Mouse (Mus musculus): ENCODE measurements around the gene Prr19. TPM values are rescaled to one million over a fixed set of nuclear protein-coding genes. Genes with fewer than 3 reads are reported as not detected.

Prr19 gene
- polyA plus RNA-seq, 1 experiment from 2014 or later = 0.13 TPM

GRCm38 (mm10) chr7:25297454-25298325 lies 3.5 kb upstream of the Prr19 start, which contains the start of gene Pafah1b3:
Pafah1b3 (minus strand) TSS chr7:25297986.
- H3K9me3 ChIP-seq (ENCODE audit: control insufficient read depth, low read length) = no peaks in the 10 kb centered on the region
- ATAC-seq (ENCODE audit: low read depth) = peak; percentile 93
- H3K4me2 ChIP-seq (ENCODE audit: low read depth, low read length) = peak within 1 kb of the TSS; percentile 91
- H3K36me3 ChIP-seq (ENCODE audit: control insufficient read depth, insufficient read depth, low read length) = peaks cover 16% of the 10 kb centered on the region
- peak within 1 kb of the TSS; percentile 89 for H3K9ac ChIP-seq (ENCODE audit: low read length)
- peak within 1 kb of the TSS; percentile 89 for H3K4me3 ChIP-seq (ENCODE audit: low read length)
- no peaks in the 10 kb centered on the region for H3K27me3 ChIP-seq (ENCODE audit: control insufficient read depth, insufficient read depth, low read depth, low read length)
- H3K4me1 ChIP-seq (replicated peaks; ENCODE audit: control insufficient read depth, insufficient read depth, low read length) = peaks cover 12% of the 10 kb centered on the region
- peak within 1 kb of the TSS; percentile 97 for H3K27ac ChIP-seq (ENCODE audit: low read length)
- under 1% methylated on average over 49 of the region's 52 CpGs for WGBS

- WGBS = 51% methylated on average over 9 of the region's 9 CpGs
- no peak overlapping the region for H3K4me3 ChIP-seq (ENCODE audit: low read length)
- no peaks in the 10 kb centered on the region for H3K36me3 ChIP-seq (ENCODE audit: control insufficient read depth, insufficient read depth, low read length)
- no peaks in the 10 kb centered on the region for H3K9me3 ChIP-seq (ENCODE audit: control insufficient read depth, low read length)
- H3K4me1 ChIP-seq (replicated peaks; ENCODE audit: control insufficient read depth, insufficient read depth, low read length) = peaks cover 5% of the 10 kb centered on the region; the same call in 1 of the 2 replicates
- no peak overlapping the region for H3K4me2 ChIP-seq (ENCODE audit: low read depth, low read length)
- H3K27ac ChIP-seq (ENCODE audit: low read length) = no peak overlapping the region
- peaks cover 7% of the 10 kb centered on the region for H3K27me3 ChIP-seq (ENCODE audit: control insufficient read depth, insufficient read depth, low read depth, low read length)
- ATAC-seq (ENCODE audit: low read depth) = no peak
- H3K9ac ChIP-seq (ENCODE audit: low read length) = no peak overlapping the region
These were observed 1.9 kb downstream of the Prr19 start for GRCm38 (mm10) chr7:25303003-25303684.

GRCm38 (mm10) chr7:25303685-25304006 lies 2.4 kb downstream of the Prr19 start:
- 82% methylated on average over 3 of the region's 3 CpGs for WGBS
- peaks cover 10% of the 10 kb centered on the region for H3K27me3 ChIP-seq (ENCODE audit: control insufficient read depth, insufficient read depth, low read depth, low read length)
- no peak for ATAC-seq (ENCODE audit: low read depth)

GRCm38 (mm10) chr7:25305481-25305880 lies 4.3 kb downstream of the Prr19 start:
- Histone ChIP-seq H3K4me3 (ENCODE audit: low read length) (no peak overlapping the region; the same call in 1 of the 2 replicates), H3K4me1 (replicated peaks; ENCODE audit: control insufficient read depth, insufficient read depth, low read length) (peaks cover 3% of the 10 kb centered on the region; the same call in 1 of the 2 replicates), H3K36me3 (ENCODE audit: control insufficient read depth, insufficient read depth, low read length) (no peaks in the 10 kb centered on the region), H3K27me3 (ENCODE audit: control insufficient read depth, insufficient read depth, low read depth, low read length) (peaks cover 11% of the 10 kb centered on the region), H3K4me2 (ENCODE audit: low read depth, low read length) (peak overlapping the region; percentile 93), H3K27ac (ENCODE audit: low read length) (no peak overlapping the region), H3K9ac (ENCODE audit: low read length) (no peak overlapping the region), H3K9me3 (ENCODE audit: control insufficient read depth, low read length) (no peaks in the 10 kb centered on the region)
- 0% methylated on average over 2 of the region's 2 CpGs for WGBS
- no peak for ATAC-seq (ENCODE audit: low read depth)

More at GRCm38 (mm10) chr7:25303685-25304006, 2.4 kb downstream of the Prr19 start:
- Histone ChIP-seq H3K27ac (ENCODE audit: low read length) (no peak overlapping the region), H3K9me3 (ENCODE audit: control insufficient read depth, low read length) (no peaks in the 10 kb centered on the region), H3K4me1 (replicated peaks; ENCODE audit: control insufficient read depth, insufficient read depth, low read length) (peaks cover 3% of the 10 kb centered on the region; the same call in 1 of the 2 replicates), H3K4me3 (ENCODE audit: low read length) (no peak overlapping the region), H3K9ac (ENCODE audit: low read length) (no peak overlapping the region), H3K36me3 (ENCODE audit: control insufficient read depth, insufficient read depth, low read length) (no peaks in the 10 kb centered on the region), H3K4me2 (ENCODE audit: low read depth, low read length) (no peak overlapping the region)

GRCm38 (mm10) chr7:25305956-25306613 lies 4.9 kb downstream of the Prr19 start, which contains the start of gene Tmem145:
Tmem145 (plus strand) TSS chr7:25306106.
- no peak within 1 kb of the TSS for H3K27ac ChIP-seq (ENCODE audit: low read length)
- H3K36me3 ChIP-seq (ENCODE audit: control insufficient read depth, insufficient read depth, low read length) = no peaks in the 10 kb centered on the region
- H3K27me3 ChIP-seq (ENCODE audit: control insufficient read depth, insufficient read depth, low read depth, low read length) = peaks cover 11% of the 10 kb centered on the region
- H3K4me1 ChIP-seq (replicated peaks; ENCODE audit: control insufficient read depth, insufficient read depth, low read length) = peaks cover 3% of the 10 kb centered on the region; the same call in 1 of the 2 replicates
- H3K4me2 ChIP-seq (ENCODE audit: low read depth, low read length) = peak within 1 kb of the TSS; percentile 93
- under 1% methylated on average over 46 of the region's 47 CpGs for WGBS
- peak within 1 kb of the TSS; percentile 54 for H3K4me3 ChIP-seq (ENCODE audit: low read length)
- H3K9me3 ChIP-seq (ENCODE audit: control insufficient read depth, low read length) = no peaks in the 10 kb centered on the region
- H3K9ac ChIP-seq (ENCODE audit: low read length) = no peak within 1 kb of the TSS
- peak; percentile 77 for ATAC-seq (ENCODE audit: low read depth)

- no peaks in the 10 kb centered on the region for H3K9me3 ChIP-seq (ENCODE audit: control insufficient read depth, low read length)
- H3K9ac ChIP-seq (ENCODE audit: low read length) = no peak overlapping the region
- no peak overlapping the region for H3K4me3 ChIP-seq (ENCODE audit: low read length)
- H3K27ac ChIP-seq (ENCODE audit: low read length) = no peak overlapping the region
- no peak overlapping the region for H3K4me2 ChIP-seq (ENCODE audit: low read depth, low read length)
- H3K36me3 ChIP-seq (ENCODE audit: control insufficient read depth, insufficient read depth, low read length) = no peaks in the 10 kb centered on the region
- 29% methylated on average over 2 of the region's 2 CpGs for WGBS
- ATAC-seq (ENCODE audit: low read depth) = no peak
- H3K4me1 ChIP-seq (replicated peaks; ENCODE audit: control insufficient read depth, insufficient read depth, low read length) = peaks cover 3% of the 10 kb centered on the region; the same call in 1 of the 2 replicates
- peaks cover 13% of the 10 kb centered on the region for H3K27me3 ChIP-seq (ENCODE audit: control insufficient read depth, insufficient read depth, low read depth, low read length)
These were observed 5.4 kb downstream of the Prr19 start for GRCm38 (mm10) chr7:25306614-25306996.

- H3K9me3 ChIP-seq (ENCODE audit: control insufficient read depth, low read length) = no peaks in the 10 kb centered on the region
- H3K4me1 ChIP-seq (replicated peaks; ENCODE audit: control insufficient read depth, insufficient read depth, low read length) = peaks cover 3% of the 10 kb centered on the region; the same call in 1 of the 2 replicates
- no peak overlapping the region for H3K27ac ChIP-seq (ENCODE audit: low read length)
- no peak overlapping the region for H3K9ac ChIP-seq (ENCODE audit: low read length)
- no peak overlapping the region for H3K4me2 ChIP-seq (ENCODE audit: low read depth, low read length)
- no peak for ATAC-seq (ENCODE audit: low read depth)
- no peaks in the 10 kb centered on the region for H3K36me3 ChIP-seq (ENCODE audit: control insufficient read depth, insufficient read depth, low read length)
- H3K4me3 ChIP-seq (ENCODE audit: low read length) = no peak overlapping the region
- WGBS = 47% methylated on average over 17 of the region's 17 CpGs
- H3K27me3 ChIP-seq (ENCODE audit: control insufficient read depth, insufficient read depth, low read depth, low read length) = peaks cover 30% of the 10 kb centered on the region
These were observed 7.6 kb downstream of the Prr19 start for GRCm38 (mm10) chr7:25308702-25309318.

- Histone ChIP-seq H3K27me3 (ENCODE audit: control insufficient read depth, insufficient read depth, low read depth, low read length) (peaks cover 36% of the 10 kb centered on the region), H3K9ac (ENCODE audit: low read length) (no peak overlapping the region), H3K4me2 (ENCODE audit: low read depth, low read length) (no peak overlapping the region), H3K4me1 (replicated peaks; ENCODE audit: control insufficient read depth, insufficient read depth, low read length) (peaks cover 3% of the 10 kb centered on the region; the same call in 1 of the 2 replicates), H3K36me3 (ENCODE audit: control insufficient read depth, insufficient read depth, low read length) (no peaks in the 10 kb centered on the region), H3K4me3 (ENCODE audit: low read length) (no peak overlapping the region), H3K27ac (ENCODE audit: low read length) (no peak overlapping the region), H3K9me3 (ENCODE audit: control insufficient read depth, low read length) (no peaks in the 10 kb centered on the region)
- 82% methylated on average over 9 of the region's 9 CpGs for WGBS
- no peak for ATAC-seq (ENCODE audit: low read depth)
These were observed 8.2 kb downstream of the Prr19 start for GRCm38 (mm10) chr7:25309425-25309824.
